Mouse (Mus musculus): ENCODE measurements at regions not wholly inside any gene's neighbourhood (a gene's known extent, or its start where the extent isn't known, plus 50 kb on each side); places are given as distances from the start of the nearest gene placed in this dataset.

DNA sequence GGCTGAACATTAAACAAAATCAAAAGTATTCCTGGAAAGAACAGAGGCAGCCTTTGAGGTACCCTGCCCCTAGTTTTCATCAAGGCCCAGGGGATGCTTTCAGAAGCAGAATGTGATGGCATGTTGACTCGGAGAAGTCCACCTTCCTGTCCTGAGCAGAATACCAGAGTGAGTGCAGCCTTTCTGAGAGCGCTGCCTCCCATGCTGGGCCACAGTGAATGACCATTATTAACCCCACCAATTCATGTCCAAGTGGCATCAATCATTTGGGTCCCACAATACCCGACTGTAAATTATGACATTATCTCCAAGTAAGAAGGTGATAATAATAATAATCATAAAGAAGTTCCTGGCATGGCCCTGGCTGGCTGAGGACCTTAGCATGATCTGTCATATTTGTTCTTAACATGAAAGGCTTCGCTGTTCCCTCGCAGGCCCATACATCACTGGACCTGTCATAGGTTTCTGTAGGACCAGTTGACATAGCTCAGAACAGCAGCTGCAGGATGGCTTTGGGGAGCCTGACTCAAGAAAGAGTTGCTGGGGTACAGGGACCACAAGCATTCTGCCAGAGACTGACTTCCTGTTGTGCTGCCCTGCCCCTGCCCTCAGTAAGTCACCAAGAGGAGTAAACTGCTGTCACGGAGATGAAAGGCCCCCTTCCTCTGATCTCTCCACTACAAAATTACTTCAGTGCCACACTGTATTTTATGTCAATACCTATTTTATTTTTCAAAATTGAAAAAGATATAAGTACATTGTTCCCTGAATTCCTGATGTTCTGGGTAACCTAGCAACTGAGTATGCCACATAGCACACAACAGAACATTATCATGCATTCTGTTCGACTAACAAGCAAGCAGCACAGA is 176.6 kb downstream of the Tmem161b start:
- no peak for DNase-seq (ENCODE audit: low spot score in 2 of 2)

DNA sequence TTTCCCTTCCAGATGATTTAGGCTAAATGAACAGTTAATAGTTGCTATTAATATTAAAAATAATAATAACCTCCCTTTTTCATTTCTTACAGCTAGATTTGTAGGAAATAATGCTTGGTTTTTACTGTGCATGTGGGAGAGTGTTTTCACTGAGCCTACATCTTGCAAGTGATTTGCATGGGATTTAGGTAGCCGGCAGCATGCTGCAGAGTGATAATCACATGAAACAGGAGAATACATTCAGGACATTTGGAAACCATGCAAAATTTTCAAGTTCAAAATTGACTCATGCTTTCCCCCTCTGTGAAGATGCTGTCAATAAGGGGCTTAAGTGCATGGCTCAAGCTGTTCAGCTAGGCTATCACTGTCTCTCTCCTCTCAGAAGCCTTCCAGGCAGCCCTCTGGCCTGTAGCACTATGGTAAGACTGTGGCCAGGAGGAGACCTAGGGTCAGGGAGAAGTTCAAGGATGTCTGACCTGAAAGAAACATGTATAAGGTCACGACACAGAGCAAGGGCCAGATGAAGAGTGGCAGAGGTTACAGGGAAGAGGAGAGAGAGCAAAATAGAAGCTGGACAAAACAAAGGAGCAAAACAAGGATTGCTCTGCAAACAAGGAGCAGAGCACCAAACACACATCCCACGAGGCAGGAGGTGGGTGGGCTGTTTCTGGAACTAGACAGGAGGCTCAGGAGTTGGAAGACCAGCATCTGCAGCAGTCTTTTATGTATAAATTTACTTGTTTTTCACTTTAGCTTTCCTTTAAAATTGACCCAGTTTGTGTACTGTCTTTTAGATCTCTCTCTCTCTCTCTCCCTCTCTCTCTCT is 177.5 kb downstream of the Tmem161b start:
- DNase-seq (ENCODE audit: low spot score in 2 of 2): no peak

DNA sequence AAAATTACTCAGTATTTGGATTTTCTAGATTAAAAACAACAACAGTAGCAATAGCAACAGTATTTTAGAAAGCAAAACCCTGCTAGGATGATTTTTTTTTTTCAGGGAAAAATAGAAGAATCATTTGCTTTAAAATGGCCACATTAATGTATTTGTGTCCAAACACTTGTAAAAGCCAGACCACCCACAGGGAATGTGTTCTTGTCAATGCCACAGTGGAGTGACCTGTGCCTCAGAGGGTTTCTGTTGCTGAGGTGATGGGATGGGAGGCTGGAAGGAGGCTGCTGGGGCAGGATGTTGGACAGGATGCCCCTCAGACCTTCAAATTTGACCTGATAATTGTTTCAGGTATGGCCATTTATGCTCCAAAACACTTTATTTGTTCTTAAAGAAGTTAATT is 178.9 kb downstream of the Tmem161b start:
- no peak for DNase-seq (ENCODE audit: low spot score in 2 of 2)

DNA sequence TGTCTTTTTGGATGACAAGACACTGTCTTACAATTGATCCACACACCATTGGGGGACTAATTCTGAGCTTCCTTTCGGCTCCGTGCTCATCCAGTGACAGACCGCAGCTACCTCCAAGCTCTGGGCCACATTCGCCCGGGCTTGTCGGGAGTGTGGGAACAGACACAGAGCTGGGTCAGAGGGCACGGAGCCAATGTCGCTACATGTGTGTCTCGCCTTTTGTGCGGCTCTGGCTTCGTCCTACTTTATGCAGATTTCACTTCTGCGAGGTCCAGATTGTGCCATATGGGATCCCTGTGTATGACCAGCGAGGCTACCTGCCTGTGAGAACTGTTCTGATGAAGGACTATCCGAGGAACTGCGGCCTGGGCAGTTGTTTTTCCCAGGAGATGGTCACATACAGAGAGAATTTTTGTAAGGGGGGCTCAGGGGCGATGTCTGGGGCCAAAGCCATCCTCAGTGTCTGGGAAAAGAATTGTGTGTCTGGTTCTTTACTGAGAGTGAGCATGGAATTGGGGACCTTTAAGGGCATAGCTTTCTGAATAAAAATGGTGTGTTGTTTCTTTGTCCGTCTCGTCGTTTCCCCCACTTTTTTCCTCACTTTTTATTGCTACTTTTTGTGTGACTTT is 182.6 kb downstream of the Tmem161b start:
- no peak for DNase-seq (ENCODE audit: low spot score in 2 of 2)

DNA sequence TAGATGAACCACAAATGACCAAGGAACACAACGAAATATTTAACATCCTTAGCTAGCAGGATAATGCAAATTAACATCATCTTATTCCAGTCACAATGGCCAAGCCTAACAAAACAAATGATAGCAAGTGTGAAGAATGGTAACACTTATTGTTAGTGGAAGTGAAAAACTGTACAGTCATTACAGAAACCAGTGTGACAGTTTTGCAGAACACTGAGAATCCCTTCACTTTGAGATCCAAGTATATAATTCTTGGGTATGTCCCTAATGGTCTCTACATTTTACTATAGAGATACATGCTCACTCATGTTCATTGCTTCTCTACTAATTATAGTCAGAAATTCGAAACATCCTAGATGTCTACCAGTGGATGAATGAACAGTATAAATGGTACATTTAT is 212.3 kb downstream of the Tmem161b start:
- DNase-seq (ENCODE audit: low spot score in 2 of 2): no peak

DNA sequence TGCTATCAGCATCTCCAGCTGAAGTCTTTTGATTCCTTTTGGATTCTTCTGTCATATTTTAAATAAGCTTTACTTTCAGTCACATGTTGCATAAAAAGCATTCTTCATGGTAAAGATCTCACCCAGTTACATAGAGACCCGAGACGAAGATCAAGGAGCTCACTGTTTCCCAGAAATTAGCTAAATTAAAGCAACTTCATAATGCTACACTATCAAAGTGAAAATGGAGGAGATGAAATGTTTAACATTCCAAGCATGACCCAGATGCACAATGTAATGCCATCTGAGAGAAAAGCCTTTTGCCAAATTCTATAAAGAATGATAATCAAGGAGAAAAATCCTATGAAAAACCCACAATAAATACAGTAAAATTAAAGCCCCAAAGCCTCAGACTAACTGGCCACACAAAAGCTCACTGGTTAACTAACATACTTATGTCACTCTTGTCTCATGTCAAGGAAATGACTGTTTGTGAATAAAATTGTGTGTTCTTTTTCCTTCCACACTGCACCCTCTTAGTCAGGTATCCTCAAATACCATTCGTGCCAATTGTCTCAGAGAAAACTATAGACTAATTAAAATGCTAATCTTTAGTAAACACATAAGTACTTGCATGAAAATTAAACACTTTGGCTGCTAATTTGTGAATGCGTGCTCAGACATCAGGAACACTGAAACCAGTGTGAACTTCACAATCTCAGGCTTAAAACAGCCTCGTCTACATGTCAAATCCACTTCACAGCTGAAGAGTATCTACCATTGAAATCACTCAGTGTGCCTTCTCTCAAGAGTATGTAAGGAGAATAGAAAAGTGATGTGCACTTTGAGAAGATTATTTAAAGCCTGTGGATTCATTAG is 215.7 kb downstream of the Tmem161b start:
- DNase-seq (ENCODE audit: low spot score in 2 of 2): no peak

DNA sequence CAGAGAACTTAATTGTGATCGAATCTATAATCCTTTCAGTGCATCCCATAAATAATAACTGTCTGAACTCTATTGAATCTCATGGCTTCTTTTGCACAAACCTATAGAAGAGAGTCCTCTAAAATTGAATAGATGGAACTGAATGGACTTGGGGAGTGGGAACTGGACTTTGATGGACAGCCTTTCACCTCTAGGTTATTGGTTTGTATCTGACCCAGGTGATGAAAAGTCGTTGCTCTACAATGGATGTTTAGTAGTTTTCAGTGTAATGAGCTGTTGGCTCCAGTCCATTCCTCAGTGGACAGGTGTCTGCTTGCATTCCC is 216.3 kb downstream of the Tmem161b start:
- DNase-seq (ENCODE audit: low spot score in 2 of 2): no peak

DNA sequence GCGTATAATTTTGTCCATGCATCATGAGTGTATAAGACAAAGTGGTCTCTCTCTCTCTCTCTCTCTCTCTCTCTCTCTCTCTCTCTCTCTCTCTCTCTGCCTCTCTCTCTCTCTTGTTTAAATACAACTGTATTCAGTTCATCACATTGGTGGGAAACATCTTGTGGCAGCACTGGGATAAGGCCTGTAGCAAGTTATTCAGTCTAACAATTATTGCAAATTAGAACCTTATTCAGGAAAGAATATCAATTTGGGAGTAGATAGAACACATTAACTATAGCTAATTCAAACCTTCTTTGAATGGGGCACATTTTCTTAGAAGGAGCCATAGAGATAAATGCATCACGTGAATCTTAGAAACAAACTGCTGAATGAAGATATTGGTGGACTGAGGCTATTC is 226.4 kb downstream of the Tmem161b start:
- no peak for DNase-seq (ENCODE audit: low spot score in 2 of 2)

DNA sequence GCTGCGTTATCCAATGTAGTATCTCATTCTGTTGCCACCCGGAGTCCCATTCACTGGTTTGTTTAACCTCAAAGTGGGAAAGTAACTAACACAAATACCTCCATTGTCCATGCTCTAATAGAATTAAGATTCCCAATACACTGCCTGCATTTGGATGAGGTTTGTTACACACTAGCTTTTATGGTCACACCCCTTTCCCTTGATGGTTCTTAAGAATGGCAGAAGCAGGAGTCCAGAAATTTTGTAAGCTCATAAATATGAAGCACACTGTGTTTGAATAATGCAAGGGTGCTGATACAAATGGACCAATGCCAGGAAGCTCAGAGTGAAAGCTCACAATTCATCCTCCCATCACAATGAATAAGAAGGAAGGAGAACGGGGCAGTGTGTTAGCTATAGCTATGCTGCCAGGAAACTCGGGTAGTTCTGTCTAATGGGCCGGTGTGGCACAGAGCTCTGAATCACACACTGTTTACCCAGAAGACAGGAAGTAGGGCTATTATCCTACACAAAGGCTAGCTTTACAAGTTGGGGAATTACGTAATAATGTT is 227.0 kb downstream of the Tmem161b start:
- DNase-seq (ENCODE audit: low spot score in 2 of 2): no peak
